Mouse (Mus musculus) liver, adult 2 months (tissue): ENCODE data around the gene Gm20388.

ENCODE experiments used
- CTCF ChIP-seq: fragments of 200-500 bp; IDR thresholded peaks from 2 replicates; pipeline ENCODE4 v1.5.1; 2011; ENCODE audit warnings: low read depth, low read length, control low read depth
- POLR2A ChIP-seq: fragments of 200-500 bp; IDR thresholded peaks from 2 replicates; pipeline ENCODE4 v1.6.1; 2011; ENCODE audit warnings: low read length, control low read depth; ENCODE audit not compliant: insufficient read depth; ENCODE audit errors: extremely low read depth

GRCm38 (mm10) chr8:121602411-121602810 lies 1691.8 kb downstream of the Gm20388 start:
- TF ChIP-seq POLR2A (no peak), CTCF (no peak)
